8 mouse cellular contexts compared by ENCODE assay signal in genomic region chr13:59073635-59074256, GRCm38 (mm10).
DNase-seq lines count a peak whose midpoint lies in the region; ATAC-seq lines count a peak whose summit lies in the region.

No protein-coding gene starts in this region.

- WGBS in embryonic facial prominence, embryonic 11.5 days, result 22% methylated on average over 26 of the region's 26 CpGs
- WGBS in midbrain, embryonic 10.5 days, result 25% methylated on average over 26 of the region's 26 CpGs

- intact Hi-C loops in left cerebral cortex, postnatal 25 days (cut with DNase I), result loop anchor here (1.0 to 5.0 kb wide), 6 partner anchors 72 to 435 kb away; no protein-coding TSS in a partner anchor

- no peaks in the 10 kb centered on the region for H3K36me3 ChIP-seq in embryonic facial prominence, embryonic 11.5 days (replicated peaks; ENCODE audit: control insufficient read depth, insufficient read depth, low read depth, low read length)
- H3K36me3 ChIP-seq in midbrain, embryonic 10.5 days, result no peaks in the 10 kb centered on the region

- H3K27ac ChIP-seq in embryonic facial prominence, embryonic 11.5 days (replicated peaks; ENCODE audit: low read depth, low read length), result no peak overlapping the region
- H3K27ac ChIP-seq in midbrain, embryonic 10.5 days (replicated peaks), result peak overlapping the region; percentile 14

- DNase-seq in adrenal gland, postnatal 36 days, result peak; percentile 86 to 87
- peak; percentile 87 for DNase-seq in embryonic facial prominence, embryonic 11.5 days (ENCODE audit: low spot score)
- peak; percentile 95 for DNase-seq in heart, adult 11 months
- peak; percentile 40 for DNase-seq in kidney, adult 11 months
- DNase-seq in left cerebral cortex, postnatal 25 days (ENCODE audit: low spot score in 2 of 2), result peak; percentile 91 to 98
- DNase-seq in midbrain, embryonic 10.5 days (ENCODE audit: low spot score), result peak; percentile 86
- DNase-seq in skeletal muscle tissue, adult 2 months (ENCODE audit: low read depth, low spot score), result peak; percentile 55

- H3K9ac ChIP-seq in embryonic facial prominence, embryonic 11.5 days (replicated peaks; ENCODE audit: low read length), result no peak overlapping the region

- ATAC-seq in embryonic facial prominence, embryonic 11.5 days (replicated peaks; ENCODE audit: insufficient number of reproducible peaks, low FRiP score, low TSS enrichment, low read depth), result peak; percentile 59; the same call in 1 of the 2 replicates
- no peak for ATAC-seq in inflammation-experienced regulatory T-cells, adult 6 months

- H3K27me3 ChIP-seq in embryonic facial prominence, embryonic 11.5 days (ENCODE audit: control insufficient read depth, insufficient read depth, low read length), result no peaks in the 10 kb centered on the region; the same call in 1 of the 2 replicates
- peaks cover 47% of the 10 kb centered on the region for H3K27me3 ChIP-seq in midbrain, embryonic 10.5 days (ENCODE audit: low read depth, poor library complexity, severe bottlenecking)

- no peaks in the 10 kb centered on the region for H3K9me3 ChIP-seq in embryonic facial prominence, embryonic 11.5 days (replicated peaks; ENCODE audit: control insufficient read depth, low read length)
- no peaks in the 10 kb centered on the region for H3K9me3 ChIP-seq in midbrain, embryonic 10.5 days (replicated peaks)

- no peaks in the 10 kb centered on the region for H3K4me1 ChIP-seq in embryonic facial prominence, embryonic 11.5 days (ENCODE audit: control insufficient read depth, insufficient read depth, low read length)
- peaks cover 25% of the 10 kb centered on the region for H3K4me1 ChIP-seq in midbrain, embryonic 10.5 days

- H3K4me3 ChIP-seq in embryonic facial prominence, embryonic 11.5 days (ENCODE audit: low read depth, low read length), result no peak overlapping the region
- peak overlapping the region; percentile 26 for H3K4me3 ChIP-seq in midbrain, embryonic 10.5 days

- peak overlapping the region; percentile 17 for H3K4me2 ChIP-seq in embryonic facial prominence, embryonic 11.5 days (ENCODE audit: low read depth, low read length)

Comparison
In these comparisons a context has a peak if more than half of its experiments do, and no peak if none do; other contexts are left out.
1. DNase-seq: peak in every context shown above with its lines; median percentile 95 in heart, adult 11 months; 94 in left cerebral cortex, postnatal 25 days; 87 in embryonic facial prominence, embryonic 11.5 days; 86 in adrenal gland, postnatal 36 days; 86 in midbrain, embryonic 10.5 days; 55 in skeletal muscle tissue, adult 2 months; 40 in kidney, adult 11 months.